ENCODE assay signal across 16 mouse cellular contexts in genomic region chr5:114688703-114689102, GRCm38 (mm10). TPM values are rescaled to one million over a fixed set of nuclear protein-coding genes. Genes with fewer than 3 reads are reported as not detected.
DNase-seq lines count a peak whose midpoint lies in the region; ATAC-seq and TF ChIP-seq lines count a peak whose summit lies in the region.
"Had no signal": no experiment of that assay in that cellular context is flagged by ENCODE, and none has a peak within 500 bp of the region (broad histone marks: within the 10 kb centered on the region; RNA-seq: fewer than 3 reads in every experiment).

No protein-coding gene starts in this region.

- TF ChIP-seq POLR2A in bone marrow macrophage, adult 2 months (IDR thresholded peaks at IDR 0.05; ENCODE audit: borderline replicate concordance, low read depth, low read length), result no peak

- peaks cover 31% of the 10 kb centered on the region for H3K4me1 ChIP-seq in bone marrow macrophage, adult 2 months (ENCODE audit: control insufficient read depth, insufficient read depth, low read length)
- H3K4me1 ChIP-seq in limb, embryonic 15.5 days, result peaks cover 29% of the 10 kb centered on the region

- TF ChIP-seq CTCF in bone marrow macrophage, adult 2 months (IDR thresholded peaks at IDR 0.05; ENCODE audit: low read depth, low read length), result no peak

- peak; percentile 58 to 59 for DNase-seq in cerebellum, postnatal 10 days
- DNase-seq in cerebellum, postnatal 14 days, result no peak
- DNase-seq in layer of hippocampus, adult 9-11 months, result peak; percentile 64
- DNase-seq in layer of hippocampus, adult 11-12 months (ENCODE audit: low spot score), result no peak
- DNase-seq in thymus, postnatal 25 days, result no peak
- no peak for DNase-seq in adrenal gland, postnatal 25 days
- DNase-seq: adrenal gland, postnatal 14 days; cerebellum, postnatal 25 days; kidney, adult 2 months; kidney, postnatal 4 days; retina, postnatal 1 day had no signal

- no peaks in the 10 kb centered on the region for H3K9me3 ChIP-seq in limb, embryonic 15.5 days
- H3K9me3 ChIP-seq: forebrain, embryonic 12.5 days; heart, embryonic 15.5 days; midbrain, embryonic 12.5 days had no signal

- no peak overlapping the region for H3K9ac ChIP-seq in limb, embryonic 15.5 days
- H3K9ac ChIP-seq: forebrain, embryonic 12.5 days; heart, embryonic 15.5 days; midbrain, embryonic 12.5 days had no signal

- no peaks in the 10 kb centered on the region for H3K36me3 ChIP-seq in limb, embryonic 15.5 days
- H3K36me3 ChIP-seq: forebrain, embryonic 12.5 days; heart, embryonic 15.5 days; midbrain, embryonic 12.5 days had no signal

- H3K4me3 ChIP-seq in bone marrow macrophage, adult 2 months (ENCODE audit: insufficient read depth, low read length), result peak overlapping the region; percentile 98
- H3K4me3 ChIP-seq in limb, embryonic 15.5 days, result peak overlapping the region; percentile 80
- H3K4me3 ChIP-seq: forebrain, embryonic 12.5 days; midbrain, embryonic 12.5 days had no signal

- 84% methylated on average over 13 of the region's 13 CpGs for WGBS in limb, embryonic 15.5 days

- no peak for ATAC-seq in limb, embryonic 15.5 days (ENCODE audit: insufficient number of reproducible peaks, low FRiP score, low TSS enrichment, low read depth)

- peak overlapping the region; percentile 14; the same call in 1 of the 2 replicates for H3K4me2 ChIP-seq in limb, embryonic 15.5 days

- peak overlapping the region; percentile 69 for H3K27ac ChIP-seq in bone marrow macrophage, adult 2 months (ENCODE audit: insufficient read depth, low read depth, low read length)
- no peak overlapping the region for H3K27ac ChIP-seq in limb, embryonic 15.5 days
- H3K27ac ChIP-seq: forebrain, embryonic 12.5 days; heart, embryonic 15.5 days; midbrain, embryonic 12.5 days had no signal

- H3K27me3 ChIP-seq in limb, embryonic 15.5 days, result no peaks in the 10 kb centered on the region

RNA-seq across cellular contexts. Expression of gene Gltp, which starts 2.1 kb away (rescaled TPM):
- polyA plus RNA-seq in bone marrow macrophage, adult 2 months (2012; ENCODE audit: insufficient read depth, insufficient read length, missing spikeins), result 336 and 371 TPM in 2 replicates
- 688 and 696 TPM in 2 replicates for polyA plus RNA-seq in limb, embryonic 15.5 days (2015; fragmentation: Nextera tagmentation; extraction: Ambion mirVana)
- 61.9 and 66.2 TPM in 2 replicates for total RNA-seq in adrenal gland, postnatal 25 days (2021)

RNA-seq across cellular contexts. Expression of gene Tchp, which starts 18.9 kb away (rescaled TPM):
- 13.1 and 13.7 TPM in 2 replicates for polyA plus RNA-seq in bone marrow macrophage, adult 2 months (2012; ENCODE audit: insufficient read depth, insufficient read length, missing spikeins)
- 12.8 and 15.1 TPM in 2 replicates for polyA plus RNA-seq in limb, embryonic 15.5 days (2015; fragmentation: Nextera tagmentation; extraction: Ambion mirVana)
- total RNA-seq in adrenal gland, postnatal 25 days (2021), result 13.5 and 14.6 TPM in 2 replicates

RNA-seq across cellular contexts. Expression of gene Trpv4, which starts 30.5 kb away (rescaled TPM):
- 27.4 and 31.8 TPM in 2 replicates for polyA plus RNA-seq in bone marrow macrophage, adult 2 months (2012; ENCODE audit: insufficient read depth, insufficient read length, missing spikeins)
- polyA plus RNA-seq in limb, embryonic 15.5 days (2015; fragmentation: Nextera tagmentation; extraction: Ambion mirVana), result 14.8 and 16.2 TPM in 2 replicates
- 1.2 and 1.3 TPM in 2 replicates for total RNA-seq in adrenal gland, postnatal 25 days (2021)

Comparison
In these comparisons a context has a peak if more than half of its experiments do, and no peak if none do; other contexts are left out.
1. DNase-seq: peak in cerebellum, postnatal 10 days (2 of 2) and layer of hippocampus, adult 9-11 months (single experiment); none in cerebellum, postnatal 14 days (0 of 2), layer of hippocampus, adult 11-12 months (single experiment), thymus, postnatal 25 days (single experiment) and adrenal gland, postnatal 25 days (single experiment).